Mouse (Mus musculus): ENCODE results near the gene Met.

The Met gene

DNA sequence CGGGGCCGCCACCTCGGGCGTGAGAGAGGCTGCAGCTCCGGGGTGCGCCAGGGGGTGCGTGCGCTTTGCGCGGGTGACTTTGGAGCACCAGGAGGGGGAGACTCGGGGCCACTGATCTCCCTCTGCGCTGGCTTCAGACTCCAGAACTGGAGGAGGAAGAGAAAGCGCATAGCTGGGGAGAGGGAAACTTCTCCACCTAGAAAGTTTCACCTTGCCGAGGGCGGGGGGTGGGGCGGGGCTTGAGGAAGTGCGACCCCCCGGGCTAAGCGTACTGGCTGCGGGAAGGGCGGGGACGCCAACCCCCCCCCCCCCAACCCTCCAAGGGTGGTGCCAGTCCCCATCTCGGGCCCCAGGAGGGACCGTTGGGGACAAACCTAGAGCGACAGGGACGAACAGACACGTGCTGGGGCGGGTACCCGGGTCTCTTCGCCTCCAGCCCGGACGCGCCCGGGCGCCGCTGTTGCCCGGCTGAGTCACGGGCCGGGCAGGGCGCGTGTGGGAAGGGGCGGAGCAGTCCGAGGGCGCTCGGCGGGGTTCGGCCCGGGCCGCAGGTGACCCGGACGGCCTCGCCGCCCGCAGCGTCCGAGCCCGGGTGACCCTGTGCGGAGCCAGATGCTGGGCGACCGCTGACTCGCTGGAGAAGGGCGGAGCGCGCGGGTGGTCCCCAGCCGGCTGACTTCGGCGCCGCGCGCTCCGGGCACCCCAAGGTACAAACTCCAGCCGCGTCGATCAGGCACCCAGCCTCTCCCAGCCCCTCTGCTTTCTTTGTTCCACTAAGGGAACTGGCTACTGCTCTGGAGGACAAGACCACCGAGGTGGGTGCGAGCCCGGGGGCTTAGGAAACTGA is at the start of gene Met:
Met (plus strand) TSS at position 367 of the 847 bp plus-strand sequence.
- no peak for DNase-seq (ENCODE audit: low spot score in 2 of 2)

- no peak for DNase-seq (ENCODE audit: low spot score in 2 of 2)
Observed at GRCm38 (mm10) chr6:17418226-17418625, 45.4 kb upstream of the Met start.

DNA sequence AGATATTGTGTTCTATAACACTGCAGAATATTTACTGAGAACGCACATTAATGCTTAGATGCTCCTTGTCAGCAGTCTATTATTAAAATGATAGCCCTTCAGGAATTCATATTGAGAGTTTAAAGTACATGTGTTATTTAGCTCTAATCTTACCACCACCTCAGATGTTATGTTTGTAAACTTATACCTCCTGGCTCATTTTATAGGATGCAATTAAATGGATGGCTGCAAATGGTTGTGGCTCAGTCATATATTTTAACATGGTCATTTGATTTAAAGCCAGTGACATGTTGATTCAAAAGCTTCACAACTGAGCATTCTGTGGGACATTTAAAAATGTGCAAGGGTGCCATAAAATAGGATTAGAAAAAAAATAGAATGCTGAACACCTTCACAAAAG is 41.2 kb upstream of the Met start:
- no peak for DNase-seq (ENCODE audit: low spot score in 2 of 2)

DNA sequence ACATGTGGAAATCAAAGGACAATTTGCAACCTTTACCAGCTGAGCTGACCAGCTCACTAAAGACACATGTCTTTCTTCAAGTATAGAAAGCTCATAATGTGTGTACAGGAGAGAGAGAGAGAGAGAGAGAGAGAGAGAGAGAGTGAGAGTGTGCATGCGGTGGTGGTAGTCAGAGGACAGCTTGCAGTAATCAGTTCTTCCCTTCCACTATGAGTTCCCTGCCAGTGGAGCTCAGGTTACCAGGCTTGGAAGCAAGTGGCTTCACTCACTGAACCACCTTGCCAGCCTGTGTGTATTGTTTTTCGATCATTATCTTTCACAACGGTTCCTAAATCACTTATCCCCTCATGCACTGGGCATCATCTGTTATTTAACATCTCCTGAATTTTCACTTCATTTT is 34.6 kb upstream of the Met start:
- no peak for DNase-seq (ENCODE audit: low spot score in 2 of 2)

GRCm38 (mm10) chr6:17429611-17430010 is 34.0 kb upstream of the Met start:
- no peak for DNase-seq (ENCODE audit: low spot score in 2 of 2)

GRCm38 (mm10) chr6:17443311-17443710 is 20.3 kb upstream of the Met start:
- no peak for DNase-seq (ENCODE audit: low spot score in 2 of 2)

GRCm38 (mm10) chr6:17451305-17451704 is 12.3 kb upstream of the Met start:
- no peak for DNase-seq (ENCODE audit: low spot score in 2 of 2)

GRCm38 (mm10) chr6:17455116-17455515 is 8.5 kb upstream of the Met start:
- DNase-seq (ENCODE audit: low spot score in 2 of 2), result no peak

- no peak for DNase-seq (ENCODE audit: low spot score in 2 of 2)
Observed at GRCm38 (mm10) chr6:17459561-17459960, 4.0 kb upstream of the Met start.

DNA sequence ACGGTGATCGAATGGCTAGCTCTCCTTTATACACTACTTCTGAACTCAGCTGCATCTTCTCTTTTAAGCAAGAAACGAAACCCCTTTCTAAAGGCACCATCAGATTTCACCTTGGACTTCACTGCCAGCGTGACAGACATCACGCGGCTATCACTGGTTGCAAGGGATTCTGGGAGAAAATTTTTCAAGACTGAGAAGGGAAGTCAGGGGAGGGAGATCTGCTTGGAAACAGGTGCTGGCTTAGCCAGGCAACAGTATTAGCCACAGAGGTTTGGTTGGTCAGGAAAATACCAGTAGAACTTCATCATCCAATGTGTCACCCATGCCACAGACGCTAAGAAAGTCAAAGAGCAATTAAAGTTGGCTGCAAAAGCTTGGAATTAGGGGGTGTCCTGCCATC is 2.2 kb upstream of the Met start:
- DNase-seq (ENCODE audit: low spot score in 2 of 2), result no peak

DNA sequence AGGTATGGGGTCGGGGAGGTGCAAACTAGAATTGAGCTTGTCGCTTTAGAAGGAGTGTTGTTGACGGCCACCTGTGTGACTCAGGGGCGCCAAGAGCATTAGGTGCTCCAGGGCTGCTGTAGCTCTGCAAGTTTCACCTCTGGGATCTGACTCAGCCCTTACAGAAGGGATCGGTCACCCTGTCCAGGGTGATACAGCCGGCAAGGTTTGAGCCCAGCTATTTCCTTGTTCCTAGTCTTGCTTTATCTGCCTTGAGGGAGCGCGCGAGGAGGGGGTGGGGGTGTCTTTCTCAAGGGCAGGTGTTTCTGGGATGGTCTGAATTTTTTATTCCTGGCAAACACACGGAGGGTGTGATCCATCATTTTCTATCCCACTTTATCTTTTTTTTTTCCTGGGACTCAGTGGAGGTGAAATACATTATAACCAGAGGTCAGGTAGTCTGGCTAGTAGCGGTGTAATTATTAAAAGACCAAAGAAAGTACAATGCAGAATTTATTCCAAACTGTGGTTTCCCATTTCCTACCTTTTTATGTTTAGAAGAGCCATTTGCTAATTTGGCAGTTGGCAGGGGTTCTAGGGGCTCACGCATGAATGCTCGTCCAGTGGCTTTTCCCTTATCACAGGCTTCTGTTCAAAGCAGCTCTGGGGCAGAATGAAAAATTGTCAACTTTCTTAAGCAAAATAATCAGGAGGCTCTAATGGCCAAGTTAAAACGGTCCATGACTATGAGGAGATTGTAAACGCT is 853 bp downstream of the Met start:
- DNase-seq (ENCODE audit: low spot score in 2 of 2), result no peak

GRCm38 (mm10) chr6:17466526-17466925 is 2.9 kb downstream of the Met start:
- DNase-seq (ENCODE audit: low spot score in 2 of 2), result no peak

- no peak for DNase-seq (ENCODE audit: low spot score in 2 of 2)
Observed at GRCm38 (mm10) chr6:17468993-17469392, 5.4 kb downstream of the Met start.

GRCm38 (mm10) chr6:17473128-17473527 is 9.5 kb downstream of the Met start:
- DNase-seq (ENCODE audit: low spot score in 2 of 2), result no peak

- DNase-seq (ENCODE audit: low spot score in 2 of 2), result no peak
Observed at GRCm38 (mm10) chr6:17477823-17478222, 14.2 kb downstream of the Met start.

- DNase-seq (ENCODE audit: low spot score in 2 of 2), result no peak
Observed at GRCm38 (mm10) chr6:17478252-17478651, 14.7 kb downstream of the Met start.

DNA sequence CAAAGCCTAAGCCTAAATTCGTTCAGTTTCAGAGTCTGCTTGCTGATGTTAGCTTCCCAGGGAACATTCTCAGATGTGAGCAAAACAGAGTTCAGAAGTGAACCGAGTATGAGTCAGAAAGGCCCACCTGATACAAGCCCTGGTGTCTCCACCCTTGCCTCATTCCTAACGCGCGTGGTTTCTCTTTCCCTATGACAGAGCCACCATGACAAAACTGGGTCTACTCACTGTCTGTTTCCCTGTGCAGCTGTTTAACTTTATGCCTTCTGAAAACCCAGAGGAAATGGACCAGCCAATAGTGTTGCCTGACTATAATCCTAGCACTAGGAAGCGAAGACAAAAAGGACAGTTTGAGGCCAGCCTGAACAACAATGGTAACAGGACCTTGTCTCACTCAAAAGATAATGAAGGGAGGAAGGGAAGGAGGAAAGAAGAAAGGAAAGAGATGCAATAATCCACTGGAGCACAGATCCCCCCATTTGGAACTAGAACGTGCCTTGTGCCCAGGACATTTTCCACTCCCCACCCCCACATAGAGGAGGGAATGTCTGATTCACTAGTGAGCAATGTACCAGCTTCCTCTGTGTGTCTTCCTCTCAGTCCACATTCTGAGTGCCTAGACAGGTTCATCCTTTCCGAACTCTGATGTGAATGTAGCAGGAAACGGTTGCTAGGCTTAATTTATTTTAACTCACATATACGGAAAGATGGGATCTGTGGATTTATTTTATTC is 15.4 kb downstream of the Met start:
- no peak for DNase-seq (ENCODE audit: low spot score in 2 of 2)

GRCm38 (mm10) chr6:17481068-17481467 is 17.5 kb downstream of the Met start:
- no peak for DNase-seq (ENCODE audit: low spot score in 2 of 2)

- DNase-seq (ENCODE audit: low spot score in 2 of 2), result no peak
Observed at GRCm38 (mm10) chr6:17485244-17485643, 21.6 kb downstream of the Met start.

DNA sequence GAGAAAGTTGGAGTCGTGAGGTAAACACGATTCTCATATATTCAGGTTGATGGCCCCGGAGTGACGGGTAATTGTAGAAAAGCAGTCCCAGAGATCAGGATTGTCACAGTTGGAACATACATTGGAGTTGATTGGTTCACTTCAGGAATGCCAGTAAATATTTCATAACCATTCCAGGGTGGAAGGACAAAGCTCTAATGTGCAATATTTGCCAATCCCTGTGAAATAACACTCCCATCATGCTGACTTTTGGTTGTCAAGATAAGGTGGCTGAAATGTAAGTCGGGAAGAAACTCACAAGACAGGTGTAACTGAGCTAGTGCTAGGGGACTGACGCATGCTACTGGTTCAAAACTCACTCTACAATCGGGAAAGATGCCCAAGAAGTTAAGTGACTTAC is 22.2 kb downstream of the Met start:
- no peak for DNase-seq (ENCODE audit: low spot score in 2 of 2)

- no peak for DNase-seq (ENCODE audit: low spot score in 2 of 2)
Observed at GRCm38 (mm10) chr6:17488291-17488817, 24.8 kb downstream of the Met start.

DNA sequence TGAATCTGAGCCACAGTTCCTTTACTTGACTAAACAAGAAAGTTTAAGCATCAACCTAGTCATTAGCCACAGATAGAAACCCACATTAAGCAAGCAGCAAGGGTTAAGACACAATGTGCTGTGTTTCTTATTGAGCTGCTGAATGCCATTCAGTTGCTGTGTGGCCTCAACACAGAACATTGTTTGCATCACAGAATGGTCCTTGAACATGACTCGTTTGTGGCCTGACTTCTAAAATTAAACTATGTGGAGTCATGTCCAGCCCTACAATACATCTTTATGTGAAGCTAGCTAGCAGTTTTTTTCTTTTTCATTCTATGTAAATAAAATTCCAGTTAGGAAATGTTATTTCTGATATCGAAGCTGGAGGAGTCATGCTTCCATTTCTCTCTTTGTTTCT is 27.2 kb downstream of the Met start:
- no peak for DNase-seq (ENCODE audit: low spot score in 2 of 2)

Measured in frontal cortex, postnatal 14 days (tissue).